Comparison of ENCODE assay signal across 21 mouse cellular contexts in the genomic region with DNA sequence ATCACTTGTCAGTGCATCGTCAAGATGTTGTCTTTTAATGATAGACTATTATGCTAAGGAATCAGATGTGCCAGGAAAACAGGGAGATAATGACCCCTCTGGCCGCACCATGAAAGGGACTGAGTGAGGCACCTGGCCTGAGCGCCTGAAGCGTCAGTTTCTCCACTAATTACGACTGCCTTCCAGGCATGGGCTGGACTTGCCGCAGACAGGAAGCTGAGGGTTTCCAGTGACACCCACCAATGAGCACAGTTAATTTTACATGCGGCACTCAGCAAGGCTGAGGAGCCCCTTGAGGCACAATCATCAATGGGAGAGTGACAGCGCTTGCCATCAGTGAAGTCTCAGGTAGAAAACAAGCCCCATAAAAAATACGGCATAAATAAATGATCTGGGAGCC.
DNase-seq lines count a peak whose midpoint lies in the region; ATAC-seq and TF ChIP-seq lines count a peak whose summit lies in the region.
"Had no signal": no experiment of that assay in that cellular context is flagged by ENCODE, and none has a peak within 500 bp of the region (broad histone marks: within the 10 kb centered on the region; RNA-seq: fewer than 3 reads in every experiment).

No protein-coding gene starts in this region.

- H3K9me3 ChIP-seq in midbrain, embryonic 16.5 days (replicated peaks; ENCODE audit: control insufficient read depth, low read length, poor library complexity, severe bottlenecking) = no peaks in the 10 kb centered on the region; the same call in 1 of the 2 replicates
- no peaks in the 10 kb centered on the region for H3K9me3 ChIP-seq in midbrain, postnatal 0 days (ENCODE audit: low read length)
- H3K9me3 ChIP-seq: embryonic facial prominence, embryonic 15.5 days; forebrain, embryonic 10.5 days; heart, embryonic 15.5 days; hindbrain, embryonic 13.5 days had no signal

- TF ChIP-seq CTCF in midbrain, postnatal 0 days (IDR thresholded peaks at IDR 0.05) = no peak

- no peaks in the 10 kb centered on the region for H3K36me3 ChIP-seq in midbrain, embryonic 16.5 days (ENCODE audit: control insufficient read depth, insufficient read depth, low read length)
- no peaks in the 10 kb centered on the region for H3K36me3 ChIP-seq in midbrain, postnatal 0 days (ENCODE audit: insufficient read depth, low read length)
- H3K36me3 ChIP-seq: embryonic facial prominence, embryonic 15.5 days; forebrain, embryonic 10.5 days; heart, embryonic 15.5 days; hindbrain, embryonic 13.5 days had no signal

- ATAC-seq in midbrain, embryonic 16.5 days = peak; percentile 25; the same call in 1 of the 2 replicates
- no peak for ATAC-seq in midbrain, postnatal 0 days (ENCODE audit: low FRiP score)
- peak; percentile 40; the same call in 1 of the 2 replicates for ATAC-seq in granulocyte monocyte progenitor cell, adult 5-6 weeks (replicated peaks; ENCODE audit: poor library complexity, severe bottlenecking)
- ATAC-seq: activated CD4-positive, CD25-positive, alpha-beta regulatory T cell, adult 4 months; forebrain, embryonic 14.5 days; hindbrain, postnatal 0 days had no signal

- no peak overlapping the region for H3K9ac ChIP-seq in midbrain, embryonic 16.5 days (ENCODE audit: low read depth, low read length)
- H3K9ac ChIP-seq in midbrain, postnatal 0 days (replicated peaks; ENCODE audit: low read length, poor library complexity, severe bottlenecking) = no peak overlapping the region
- H3K9ac ChIP-seq: embryonic facial prominence, embryonic 15.5 days; heart, embryonic 15.5 days; hindbrain, embryonic 13.5 days had no signal

- no peak overlapping the region for H3K27ac ChIP-seq in midbrain, embryonic 16.5 days (ENCODE audit: low read length)
- H3K27ac ChIP-seq in midbrain, postnatal 0 days (ENCODE audit: low read depth, low read length) = no peak overlapping the region
- H3K27ac ChIP-seq: embryonic facial prominence, embryonic 15.5 days; forebrain, embryonic 10.5 days; gastrocnemius, adult 2 months; heart, adult 2 months; heart, embryonic 15.5 days; hindbrain, embryonic 13.5 days; hindbrain, postnatal 0 days had no signal

- no peak overlapping the region; the same call in 1 of the 2 replicates for H3K4me2 ChIP-seq in midbrain, embryonic 16.5 days (ENCODE audit: low read length)
- no peak overlapping the region for H3K4me2 ChIP-seq in midbrain, postnatal 0 days (ENCODE audit: low read depth, low read length, poor library complexity, severe bottlenecking)
- H3K4me2 ChIP-seq: embryonic facial prominence, embryonic 15.5 days; heart, embryonic 11.5 days; heart, embryonic 15.5 days; hindbrain, embryonic 13.5 days had no signal

- no peak overlapping the region for H3K4me3 ChIP-seq in midbrain, embryonic 16.5 days (ENCODE audit: low read depth, low read length)
- no peak overlapping the region for H3K4me3 ChIP-seq in midbrain, postnatal 0 days (ENCODE audit: low read depth, low read length)
- H3K4me3 ChIP-seq: embryonic facial prominence, embryonic 15.5 days; erythroblast, embryonic 14.5 days; forebrain, embryonic 10.5 days; gastrocnemius, adult 2 months; heart, adult 2 months; heart, embryonic 15.5 days; hindbrain, embryonic 13.5 days had no signal

- intact Hi-C loops in gastrocnemius, postnatal 36 days (cut with DNase I) = no loop called here

- no peaks in the 10 kb centered on the region for H3K27me3 ChIP-seq in midbrain, embryonic 16.5 days (ENCODE audit: control insufficient read depth, insufficient read depth, low read depth, low read length)
- no peaks in the 10 kb centered on the region for H3K27me3 ChIP-seq in midbrain, postnatal 0 days (ENCODE audit: insufficient read depth, low read length)
- H3K27me3 ChIP-seq: embryonic facial prominence, embryonic 15.5 days; heart, embryonic 15.5 days; hindbrain, embryonic 13.5 days had no signal

- WGBS in midbrain, embryonic 16.5 days = 59% methylated on average over 9 of the region's 9 CpGs
- WGBS in midbrain, postnatal 0 days = 53% methylated on average over 9 of the region's 9 CpGs

- DNase-seq in midbrain, postnatal 0 days (ENCODE audit: low spot score) = no peak
- peak; percentile 22 for DNase-seq in ZHBTc4 (ENCODE audit: low read depth, low spot score)
- no peak for DNase-seq in gastrocnemius, postnatal 10 days
- no peak for DNase-seq in gastrocnemius, postnatal 36 days
- DNase-seq: adrenal gland, postnatal 14 days; cerebellum, adult 2 months; cerebellum, postnatal 10 days; gastrocnemius, adult 2 months; heart, adult 2 months; heart, postnatal 14 days had no signal

- no peaks in the 10 kb centered on the region for H3K4me1 ChIP-seq in midbrain, embryonic 16.5 days (ENCODE audit: control insufficient read depth, insufficient read depth, low read length)
- no peaks in the 10 kb centered on the region for H3K4me1 ChIP-seq in midbrain, postnatal 0 days (ENCODE audit: insufficient read depth, low read length)
- H3K4me1 ChIP-seq: embryonic facial prominence, embryonic 15.5 days; heart, embryonic 15.5 days had no signal
